Mouse (Mus musculus) left cerebral cortex, postnatal 14 days (tissue): Measurements from ENCODE around the gene Fam166b. TPM values are rescaled to one million over a fixed set of nuclear protein-coding genes. Genes with fewer than 3 reads are reported as not detected.

Source experiments
- DNase-seq, 2 experiments: peaks; one replicate each; pipeline ENCODE4 v3.0.0; 2021 to 2022; ENCODE audit warnings: low spot score in 2 of 2, mixed read lengths in 1 of 2
- intact Hi-C: fragments of 180-260 bp; cut with DNase I; formaldehyde crosslinking; loops from one replicate; pipeline ENCODE4 v1.15.1; 2025
- total RNA-seq, 2 experiments: library from RNA; stranded (reverse); gene quantifications; 2 replicates each; pipeline ENCODE4 v1.2.3; 2021

Gene Fam166b
- total RNA-seq, 2 experiments from 2014 or later, result 0.33 to 0.74 TPM

DNA sequence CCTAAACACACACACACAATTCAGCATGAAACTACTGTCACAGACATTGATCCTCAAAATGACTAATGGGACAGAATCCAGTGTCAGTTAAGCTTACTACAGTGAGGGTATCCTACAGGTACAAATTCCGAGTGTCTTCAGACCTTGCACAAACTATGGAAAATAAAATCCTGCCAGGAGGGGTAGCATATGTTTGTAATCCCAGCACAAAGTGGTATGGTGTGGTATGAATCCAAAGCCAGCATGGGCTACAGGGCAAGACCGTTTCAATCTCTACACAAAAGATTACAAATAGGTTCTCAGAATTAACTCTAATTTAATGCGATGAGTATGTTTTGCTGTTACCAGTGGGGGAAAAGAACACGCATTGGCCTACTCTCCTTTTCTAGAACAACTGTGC lies 12.7 kb upstream of the Fam166b start, which contains the start of gene Tesk1:
TSS of gene Tesk1 (plus strand) at position 301 of the 400 bp plus-strand sequence.
- intact Hi-C loops, result loop anchor here (2.0 to 5.0 kb wide), 2 partner anchors 37 to 121 kb away; partner anchors contain the start of genes Creb3 and Tln1
- DNase-seq, result no peak

DNA sequence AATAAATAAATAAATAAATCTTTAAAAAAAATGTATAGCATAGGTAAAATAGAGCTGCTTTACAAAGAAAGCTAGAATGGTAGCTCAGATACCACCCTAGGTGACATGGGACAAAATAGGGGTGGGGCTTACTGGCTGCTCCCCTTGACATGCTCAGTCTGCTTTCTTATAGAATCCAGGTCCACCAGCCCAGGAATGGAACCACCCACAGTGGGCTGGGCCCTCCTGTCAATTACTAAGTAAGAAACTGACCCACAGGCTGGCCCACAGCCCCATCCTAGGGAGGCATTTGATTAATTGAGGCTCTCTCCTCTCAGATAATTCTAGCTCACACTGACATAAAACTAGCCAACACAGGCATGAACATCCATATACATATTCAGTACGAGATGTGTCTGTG lies 3.9 kb upstream of the Fam166b start:
- intact Hi-C loops, result no loop called here

DNA sequence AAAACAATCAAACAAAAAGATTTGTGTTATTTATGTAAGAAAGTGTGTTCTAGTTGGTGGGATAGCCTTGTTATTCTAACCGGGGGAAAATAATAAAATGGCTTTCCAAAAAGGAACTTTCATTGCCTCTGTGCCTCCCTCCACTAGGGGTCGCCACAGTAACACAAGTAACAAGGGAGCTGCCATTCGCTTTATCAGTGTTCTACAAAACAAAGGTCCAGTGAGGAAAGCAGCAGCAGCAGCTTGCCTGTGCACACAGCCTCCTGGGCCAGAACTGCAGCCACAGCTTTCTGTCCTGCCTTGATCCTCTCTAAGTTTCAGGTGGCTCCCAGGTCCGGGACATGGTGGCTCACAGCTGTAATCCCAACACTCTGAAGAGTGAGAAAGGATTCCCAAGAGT lies 2.8 kb upstream of the Fam166b start:
- intact Hi-C loops, result no loop called here
- DNase-seq, result peak; percentile 86 to 91

More for the DNA sequence above, 3.9 kb upstream of the Fam166b start:
- no peak for DNase-seq

DNA sequence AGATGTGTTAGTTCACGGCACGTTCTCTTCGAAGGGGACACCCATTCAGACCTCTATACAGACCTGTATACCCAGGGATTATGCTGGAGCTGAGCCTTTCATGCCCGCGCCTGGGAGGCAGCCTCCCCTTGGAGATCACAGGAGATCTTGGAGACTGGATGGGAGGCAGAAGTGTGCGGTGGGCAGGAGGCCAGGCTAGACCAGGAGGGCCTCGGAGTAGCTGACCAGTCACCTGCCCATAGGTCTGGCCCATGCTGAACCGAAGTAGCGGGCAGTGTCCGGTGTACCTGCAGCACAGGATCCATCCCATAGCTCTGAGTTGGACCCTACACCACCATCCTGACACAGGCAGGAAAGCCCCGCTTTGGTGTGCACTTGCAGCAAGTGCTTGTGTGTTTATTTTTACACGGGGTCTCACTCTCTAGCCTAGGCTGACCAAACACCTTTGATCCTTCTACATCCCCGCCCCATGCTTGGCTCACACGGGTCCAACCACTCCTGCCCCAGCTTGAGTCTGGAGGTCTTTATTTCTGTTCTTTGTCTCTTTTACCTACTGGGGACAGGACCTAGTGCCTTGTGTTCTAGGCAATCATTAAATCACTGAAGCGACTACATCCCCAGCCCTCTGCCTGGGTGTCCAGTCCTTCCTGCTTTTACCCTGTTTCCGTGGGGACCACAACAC lies 613 bp downstream of the Fam166b start:
- intact Hi-C loops, result loop anchor here (5.0 kb wide), 1 partner anchor 386 kb away; no protein-coding TSS in a partner anchor
- no peak for DNase-seq

DNA sequence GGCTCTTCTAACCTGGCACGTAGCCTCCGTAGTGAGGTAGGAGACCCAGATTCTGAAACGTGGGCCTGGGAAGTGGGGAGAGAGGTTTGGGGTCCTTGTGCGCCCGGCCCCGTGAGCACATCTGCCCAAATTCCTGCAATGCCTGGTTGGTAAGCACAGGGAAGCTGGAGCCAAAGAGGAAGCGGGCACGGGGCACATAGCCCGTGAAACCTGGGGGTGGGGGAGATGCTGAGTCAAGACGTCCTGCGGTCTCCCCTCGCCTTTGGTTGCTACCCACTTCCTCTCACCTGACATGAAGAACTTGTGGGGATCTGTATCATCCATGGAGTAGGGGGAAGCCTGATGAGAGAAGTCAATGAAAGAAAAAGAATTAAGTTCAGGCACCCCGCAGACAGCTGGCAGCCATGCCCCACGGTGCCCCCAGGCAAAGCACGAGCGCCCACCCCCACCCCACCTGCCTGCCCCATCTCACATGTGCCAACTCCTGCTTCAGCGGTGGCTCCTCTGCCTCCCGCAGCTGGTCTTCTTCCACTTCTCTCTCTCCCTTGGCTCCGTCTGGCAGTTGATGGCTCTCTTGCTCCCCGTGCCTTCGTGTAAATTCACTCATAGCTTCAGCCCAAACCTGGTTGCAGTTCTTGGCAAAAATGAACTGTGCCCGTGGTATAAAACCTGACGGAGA lies 1.3 kb downstream of the Fam166b start:
- DNase-seq, result no peak
- intact Hi-C loops, result loop anchor here (5.0 kb wide), 1 partner anchor 385 kb away; no protein-coding TSS in a partner anchor

DNA sequence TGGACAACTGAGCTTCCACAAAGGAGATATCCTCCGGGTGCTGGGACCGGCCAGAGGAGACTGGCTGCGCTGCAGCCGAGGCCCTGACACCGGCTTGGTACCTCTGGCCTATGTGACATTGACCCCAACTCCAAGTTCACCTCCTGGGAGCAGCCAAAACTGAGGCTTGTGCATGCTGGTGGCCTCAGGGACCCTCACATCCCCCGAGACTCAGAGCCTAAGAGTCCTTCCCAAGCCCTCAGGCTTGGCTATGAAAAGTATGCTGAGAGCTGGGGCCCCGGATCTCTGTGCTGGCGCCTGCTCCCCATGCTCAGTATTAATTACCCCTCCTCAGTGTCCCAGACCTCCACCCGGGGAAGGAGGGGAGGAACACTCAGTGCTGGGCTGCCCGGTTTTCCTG lies 2.4 kb downstream of the Fam166b start:
- intact Hi-C loops, result loop anchor here (5.0 kb wide), 1 partner anchor 384 kb away; no protein-coding TSS in a partner anchor
- DNase-seq, result no peak

DNA sequence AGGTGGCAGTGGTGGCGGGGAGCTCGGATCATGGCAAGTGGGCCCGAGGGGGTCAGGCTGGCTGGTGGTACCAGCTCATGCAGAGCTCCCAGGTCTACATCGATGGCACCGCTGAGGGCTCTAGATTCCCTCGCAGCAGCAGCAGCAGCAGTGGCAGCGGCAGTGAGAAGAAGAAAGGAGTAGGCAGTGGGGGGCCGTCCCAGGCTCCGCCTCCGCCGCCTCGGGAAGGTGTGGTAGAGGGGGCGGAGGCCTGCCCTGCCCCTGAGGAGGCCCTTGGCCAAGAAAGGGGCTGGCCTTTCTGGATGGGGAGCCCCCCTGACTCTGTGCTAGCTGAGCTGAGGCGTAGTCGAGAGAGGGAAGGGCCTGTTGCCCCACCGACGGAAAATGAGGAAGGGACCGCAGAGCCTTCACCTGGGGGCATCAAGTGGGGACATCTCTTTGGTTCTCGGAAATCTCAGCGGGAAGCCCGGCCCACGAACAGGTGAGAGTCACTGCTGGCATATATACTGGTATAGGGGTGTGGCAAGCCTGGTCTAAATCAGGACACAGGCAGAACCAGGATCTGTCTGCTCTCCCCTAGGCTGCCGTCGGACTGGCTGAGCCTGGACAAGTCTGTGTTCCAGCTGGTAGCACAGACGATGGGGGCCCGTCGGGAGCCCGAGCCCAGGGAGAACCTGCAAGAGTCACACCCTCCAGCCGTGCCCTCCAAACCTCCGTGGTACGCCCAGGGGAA lies 3.1 kb downstream of the Fam166b start:
- intact Hi-C loops, result loop anchor here (5.0 kb wide), 1 partner anchor 384 kb away; no protein-coding TSS in a partner anchor

DNA sequence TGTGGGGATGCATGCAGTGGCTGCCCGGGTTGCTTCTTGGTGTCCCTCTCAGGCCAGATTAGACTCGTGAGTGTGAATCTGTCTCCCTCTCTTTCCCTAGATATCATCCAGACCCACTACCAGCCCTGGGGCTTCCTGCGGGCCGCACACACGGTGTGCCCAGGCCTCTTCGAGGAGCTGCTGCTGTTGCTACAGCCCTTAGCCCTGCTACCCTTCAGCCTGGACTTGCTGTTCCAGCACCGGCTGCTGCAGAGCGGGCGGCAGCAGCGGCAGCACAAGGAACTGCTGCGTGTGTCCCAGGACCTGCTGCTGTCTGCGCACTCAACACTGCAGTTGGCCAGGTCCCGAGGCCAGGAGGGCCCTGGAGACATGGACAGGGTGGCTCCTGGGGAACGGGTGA lies 3.7 kb downstream of the Fam166b start:
- intact Hi-C loops, result loop anchor here (5.0 kb wide), 1 partner anchor 383 kb away; no protein-coding TSS in a partner anchor
- no peak for DNase-seq

More for the DNA sequence above, 3.1 kb downstream of the Fam166b start:
- no peak for DNase-seq

DNA sequence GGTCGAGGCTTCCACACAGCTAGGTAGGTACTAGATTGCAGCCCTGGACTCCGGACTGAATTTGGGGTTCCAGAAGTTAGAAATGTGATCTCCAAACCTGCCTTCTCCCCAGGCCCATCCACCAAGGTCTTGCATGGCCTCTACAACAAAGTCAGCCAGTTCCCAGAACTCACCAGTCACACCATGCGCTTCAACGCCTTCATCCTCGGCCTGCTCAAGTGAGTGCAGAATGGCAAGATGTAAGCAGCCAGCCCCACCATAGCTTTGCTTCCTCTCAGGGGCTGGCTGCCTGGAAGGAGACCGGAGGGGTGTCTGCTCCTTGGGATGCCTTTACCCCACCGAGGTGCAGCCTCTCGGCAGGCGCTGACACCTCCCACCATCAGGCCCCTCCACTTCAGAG lies 4.9 kb downstream of the Fam166b start:
- no peak for DNase-seq
- intact Hi-C loops, result no loop called here

DNA sequence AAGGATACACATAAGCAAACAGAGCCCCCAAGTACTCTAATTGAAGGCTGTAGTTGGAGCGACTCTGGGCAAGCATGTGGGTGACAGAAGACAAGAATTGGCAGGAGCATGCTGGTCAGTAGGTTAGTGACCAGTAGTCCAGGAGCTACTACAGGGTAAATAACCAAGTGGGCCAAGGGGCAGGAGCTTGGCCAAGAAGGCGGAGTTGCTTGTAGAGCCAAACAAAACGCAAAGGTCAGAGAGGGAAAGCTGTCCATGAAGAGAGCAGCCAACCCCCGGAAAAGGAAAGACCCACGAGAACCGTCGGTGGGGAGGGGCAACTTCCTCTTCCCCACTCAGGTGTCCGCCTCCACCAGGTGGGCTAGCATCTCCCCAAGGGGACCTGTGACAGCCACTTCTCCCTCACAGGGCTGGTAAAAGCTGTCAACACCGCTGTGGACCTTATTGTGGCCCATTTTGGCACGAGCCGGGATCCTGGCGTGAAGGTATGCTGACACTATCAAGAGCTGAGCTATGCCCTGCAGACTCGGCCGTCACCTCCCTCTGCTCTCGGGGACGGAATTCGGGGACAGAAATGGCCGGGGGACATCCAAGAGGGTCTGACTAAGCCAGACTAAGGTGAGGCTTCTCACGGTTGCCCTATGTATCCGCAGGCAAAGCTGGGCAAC lies 5.5 kb downstream of the Fam166b start:
- no peak for DNase-seq
- intact Hi-C loops, result no loop called here

DNA sequence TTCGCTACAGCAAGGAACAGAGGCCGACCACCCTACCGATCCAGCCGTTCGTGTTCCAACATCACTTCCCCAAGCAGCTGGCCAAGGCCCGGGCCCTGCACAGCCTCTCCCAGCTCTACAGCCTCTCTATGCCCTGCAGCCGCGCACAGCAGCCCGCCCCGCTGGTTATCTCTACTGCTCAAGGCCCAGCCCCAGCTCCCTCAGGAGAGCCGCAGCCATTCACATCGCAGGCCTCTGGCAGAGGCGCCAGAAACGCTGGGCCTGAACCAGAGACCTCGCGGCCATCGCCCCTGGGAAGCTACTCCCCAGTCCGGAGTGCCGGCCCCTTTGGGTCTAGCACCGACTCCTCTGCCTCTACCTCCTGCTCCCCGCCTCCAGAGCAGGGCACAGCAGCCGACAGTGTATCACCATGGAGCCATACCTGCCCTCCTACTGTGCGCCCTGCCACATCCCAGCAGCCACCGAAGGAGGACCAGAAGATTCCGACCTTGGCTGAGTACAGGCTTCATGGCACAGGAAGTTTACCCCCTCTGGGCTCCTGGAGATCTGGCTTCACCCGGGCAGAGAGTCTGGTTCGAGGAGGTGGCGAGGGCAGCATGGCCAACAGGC lies 7.2 kb downstream of the Fam166b start:
- no peak for DNase-seq
- intact Hi-C loops, result no loop called here

DNA sequence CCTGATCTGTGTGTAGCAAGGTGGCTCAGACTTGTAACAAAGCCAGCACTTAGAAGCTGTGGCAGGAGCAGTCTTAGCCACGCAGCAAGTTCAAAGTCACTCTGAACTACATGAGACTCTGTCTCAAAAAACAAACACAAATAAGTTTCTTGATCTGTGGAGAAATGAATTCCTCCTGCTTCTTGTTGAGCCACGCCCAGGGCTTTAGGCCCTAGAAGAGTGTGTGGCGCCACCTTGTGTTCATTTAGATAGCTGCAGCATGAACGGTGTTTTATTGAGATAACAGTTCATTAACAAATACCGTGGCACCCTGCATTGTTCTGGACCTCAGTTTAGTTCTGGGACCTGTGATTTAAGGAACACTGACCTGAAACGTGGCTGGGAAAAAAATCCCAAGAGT lies 8.6 kb downstream of the Fam166b start:
- intact Hi-C loops, result loop anchor here (1.0 kb wide), 2 partner anchors 38 to 153 kb away; partner anchors contain the start of gene Atp8b5
- DNase-seq, result peak; percentile 84 to 88

DNA sequence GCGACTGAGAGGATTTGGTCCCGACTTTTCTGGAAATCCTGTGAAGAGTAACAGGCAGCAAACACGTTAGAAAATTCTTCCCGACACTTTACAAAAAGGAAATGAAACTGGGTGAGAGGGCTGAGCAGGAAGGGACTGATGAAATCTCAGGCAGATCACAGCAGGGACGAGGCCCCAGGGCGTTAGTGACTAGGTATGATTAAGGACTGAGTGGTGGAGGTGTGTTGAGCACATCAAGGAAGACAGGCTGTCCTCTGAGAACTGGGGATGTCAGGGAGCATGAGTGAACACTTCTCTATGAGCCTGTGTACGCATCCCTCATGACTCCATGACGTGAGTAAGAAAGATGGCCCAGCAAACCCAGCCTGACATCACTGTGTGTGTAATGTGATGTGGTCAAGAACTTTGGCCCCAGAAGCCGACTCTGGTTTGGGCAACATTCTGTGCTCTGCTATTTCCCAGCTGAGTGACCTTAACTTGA lies 9.1 kb downstream of the Fam166b start:
- DNase-seq, result no peak
- intact Hi-C loops, result loop anchor here (1.0 kb wide), 2 partner anchors 38 to 153 kb away; partner anchors contain the start of gene Atp8b5

DNA sequence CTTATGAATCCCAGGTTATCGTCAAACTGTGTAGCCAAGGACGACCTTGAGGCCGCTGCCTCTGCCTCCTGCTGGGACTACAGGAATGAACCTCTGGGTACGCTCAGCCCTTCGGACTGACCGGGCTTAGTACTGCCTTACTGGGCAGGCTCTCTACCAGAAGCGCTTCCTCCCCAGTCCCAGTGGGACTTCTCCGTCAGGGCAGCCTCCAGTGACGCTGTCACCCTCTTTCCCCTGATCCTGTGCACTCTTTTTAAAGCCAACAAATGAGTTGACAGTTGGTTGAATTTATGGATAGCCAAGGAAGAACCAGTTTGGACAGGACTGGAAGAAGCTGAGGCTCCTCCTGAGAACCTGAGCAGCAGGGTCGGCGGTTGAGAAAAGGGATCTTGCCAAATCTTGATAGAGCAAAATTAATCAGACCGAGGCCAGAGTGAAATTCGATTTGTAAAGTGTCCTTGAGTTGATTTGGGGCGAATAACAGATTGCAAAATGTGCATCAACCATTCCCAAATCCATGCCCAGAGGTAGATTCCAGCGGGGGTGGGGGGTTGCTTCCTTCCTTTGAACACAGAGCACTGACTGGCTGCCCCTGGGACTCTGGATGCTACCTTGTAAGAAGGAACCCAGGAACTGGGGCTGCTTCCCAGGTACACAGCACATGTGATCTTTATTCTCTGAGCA lies 9.8 kb downstream of the Fam166b start:
- no peak for DNase-seq
- intact Hi-C loops, result no loop called here

DNA sequence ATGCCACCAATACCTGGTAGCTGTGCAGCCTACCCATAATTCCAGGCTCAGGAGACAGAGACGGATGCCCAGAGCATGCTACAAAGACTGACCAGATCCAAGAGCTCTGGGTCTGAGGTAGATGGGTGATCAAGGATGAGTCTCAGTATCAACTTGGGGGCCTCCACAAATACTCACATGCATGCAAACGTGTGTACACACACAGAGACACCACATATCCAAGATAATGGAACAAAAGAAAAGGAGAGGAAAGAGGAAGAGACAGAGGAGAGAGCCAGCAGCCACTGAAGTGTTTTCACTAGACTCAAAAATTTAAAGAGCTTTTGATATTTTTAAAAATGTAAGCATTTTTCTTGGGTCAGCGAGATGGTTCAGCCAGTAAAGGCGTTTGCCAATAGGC lies 10.5 kb downstream of the Fam166b start:
- intact Hi-C loops, result no loop called here
- no peak for DNase-seq

DNA sequence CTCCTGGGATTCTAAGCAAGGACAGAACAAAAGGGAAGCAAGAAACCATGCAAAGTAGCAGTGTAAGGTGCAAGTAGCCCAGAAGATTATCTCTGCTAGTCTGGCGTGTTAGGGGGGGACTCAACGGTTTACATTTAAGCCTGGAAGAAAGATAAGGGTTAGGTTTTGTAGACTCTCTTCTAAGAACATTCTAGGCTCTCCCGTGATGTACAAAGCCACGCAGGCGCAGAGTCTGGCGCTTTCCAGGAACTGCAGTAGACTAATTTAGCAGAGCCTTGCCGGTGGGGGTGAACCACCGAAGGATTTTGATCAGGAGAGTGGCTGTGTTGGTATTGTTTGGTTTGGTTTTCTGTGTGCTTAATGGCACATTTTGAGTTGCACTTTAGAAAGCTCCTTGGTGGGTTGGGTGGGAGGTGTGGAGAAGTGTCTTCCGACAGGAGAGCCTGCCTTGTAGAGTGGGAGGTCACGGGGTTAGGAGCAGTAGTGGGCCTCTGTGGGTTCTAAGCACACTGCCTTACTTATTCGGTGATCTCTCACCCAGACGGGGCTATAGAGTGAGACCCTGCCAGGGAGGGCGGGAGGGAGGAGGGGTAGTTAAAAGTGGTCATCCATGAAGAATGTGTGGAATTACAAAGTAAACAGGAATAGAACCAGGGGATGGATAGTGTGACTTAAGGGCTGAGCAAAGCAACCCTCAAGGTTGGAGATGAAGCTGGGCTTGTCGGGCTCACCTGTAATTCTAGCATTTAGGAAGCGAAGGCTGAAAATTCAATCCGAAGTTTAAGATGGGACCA lies 11.5 kb downstream of the Fam166b start:
- intact Hi-C loops, result no loop called here
- peak in 1 of 2 experiments; percentile 38 for DNase-seq

DNA sequence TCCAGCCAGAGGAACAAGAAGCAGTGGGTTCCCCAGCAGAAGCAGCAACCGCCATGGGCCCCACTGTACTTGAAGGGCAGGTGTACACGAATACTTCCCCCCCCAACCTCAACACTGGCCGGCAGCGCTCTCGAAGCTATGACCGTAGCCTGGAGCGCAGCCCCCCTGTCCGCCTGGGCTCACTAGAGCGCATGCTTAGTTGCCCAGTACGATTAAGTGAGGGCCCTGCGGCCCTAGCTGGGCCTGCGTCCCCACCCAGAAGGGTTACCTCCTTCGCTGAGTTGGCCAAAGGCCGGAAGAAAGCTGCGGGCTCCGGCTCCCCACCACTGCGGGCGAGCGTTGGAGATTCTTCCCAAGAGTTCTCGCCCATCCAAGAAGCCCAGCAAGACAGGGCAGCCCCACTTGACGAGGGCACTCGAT lies 12.9 kb downstream of the Fam166b start:
- no peak for DNase-seq
- intact Hi-C loops, result no loop called here
